Mouse (Mus musculus) olfactory bulb, adult 2 months (tissue): ENCODE data around the gene Plet1.

Experiments used
- CTCF ChIP-seq: fragments of 200-500 bp; IDR thresholded peaks from 2 replicates; pipeline ENCODE4 v1.5.1; 2012; ENCODE audit warnings: low read depth, mild to moderate bottlenecking, low read length, moderate library complexity; ENCODE audit not compliant: insufficient read depth
- POLR2A ChIP-seq: fragments of 200-500 bp; IDR thresholded peaks from 2 replicates; pipeline ENCODE4 v1.6.1; 2012; ENCODE audit warnings: mild to moderate bottlenecking, low read depth, low read length, moderate library complexity; ENCODE audit not compliant: insufficient read depth

- TF ChIP-seq CTCF, result no peak
- no peak for TF ChIP-seq POLR2A
These were observed 45.3 kb upstream of the Plet1 start for GRCm38 (mm10) chr9:50449048-50449447.
